Mouse (Mus musculus): ENCODE data around the gene Rpl28.

Gene Rpl28

DNA sequence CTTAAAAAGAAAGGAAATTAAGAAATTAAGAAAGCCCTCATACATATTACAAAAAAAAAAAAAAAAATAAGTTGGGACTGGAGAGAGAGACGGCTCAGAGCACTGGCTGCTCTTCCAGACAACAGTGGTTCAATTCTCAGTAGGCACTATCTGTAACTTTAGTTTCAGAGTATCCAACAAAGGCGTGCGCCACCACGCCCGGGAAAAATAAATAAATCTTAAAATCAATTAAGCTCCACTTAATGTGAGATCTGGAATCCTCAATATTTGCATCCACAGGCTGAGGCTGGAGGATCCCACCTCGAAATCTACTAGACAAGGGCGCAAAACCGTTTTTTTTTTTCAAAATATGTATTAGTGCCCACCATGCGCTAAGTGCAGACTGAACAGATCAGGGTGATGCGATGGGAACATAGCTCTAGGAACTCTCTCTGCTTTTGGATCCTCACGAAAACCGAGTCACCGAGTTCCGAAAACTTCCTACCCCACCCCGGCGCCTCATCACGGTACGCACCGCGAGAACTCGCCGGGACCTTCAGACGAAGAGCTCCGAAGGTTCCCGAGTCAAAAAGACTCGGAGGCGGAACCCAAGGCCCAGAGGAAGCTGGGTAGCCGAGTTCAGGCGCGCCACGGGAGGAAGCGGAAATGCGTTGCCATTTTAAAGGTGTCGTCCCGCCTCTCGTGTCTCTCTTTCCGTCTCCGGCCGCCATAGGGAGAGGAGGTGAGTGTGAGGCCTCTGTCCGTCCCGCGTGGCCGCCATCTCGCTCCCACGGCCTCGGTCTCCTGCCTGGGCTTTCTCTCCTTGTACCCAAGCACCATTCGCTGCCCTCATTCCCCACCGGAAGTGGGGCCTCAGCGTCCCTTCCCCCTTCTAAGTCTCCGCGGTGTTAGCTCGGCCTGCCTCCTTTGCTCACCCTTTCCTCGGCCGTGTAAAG lies at the start of gene Rpl28:
Gene Rpl28 (plus strand): TSS at position 597 of the 935 bp plus-strand sequence.
- DNase-seq (ENCODE audit: low read depth, low spot score), result peak; percentile 97

- no peak for DNase-seq (ENCODE audit: low read depth, low spot score)
Observed at GRCm38 (mm10) chr7:4743354-4743753, 49.3 kb upstream of the Rpl28 start.

DNA sequence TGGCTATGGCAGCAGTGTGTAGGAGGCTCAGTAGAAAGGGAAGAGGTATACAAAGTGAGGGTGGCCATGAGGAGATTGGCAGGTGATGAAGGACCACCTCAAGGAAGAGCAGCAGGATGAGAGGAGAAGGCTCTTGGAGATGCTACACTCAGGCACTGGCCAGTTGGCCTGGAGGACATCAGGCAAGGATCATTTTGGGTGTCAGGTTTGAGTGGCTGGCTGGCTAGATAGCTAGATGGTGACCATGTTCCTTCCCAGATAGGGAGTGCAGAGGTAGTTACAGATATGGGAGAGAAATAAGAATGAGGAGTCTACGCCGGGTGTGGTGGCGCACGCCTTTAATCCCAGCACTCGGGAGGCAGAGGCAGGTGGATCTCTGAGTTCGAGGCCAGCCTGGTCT lies 47.8 kb upstream of the Rpl28 start:
- DNase-seq (ENCODE audit: low read depth, low spot score), result no peak

- DNase-seq (ENCODE audit: low read depth, low spot score), result no peak
Observed at GRCm38 (mm10) chr7:4746326-4746980, 46.2 kb upstream of the Rpl28 start.

GRCm38 (mm10) chr7:4747156-4747899 lies 45.3 kb upstream of the Rpl28 start:
- no peak for DNase-seq (ENCODE audit: low read depth, low spot score)

DNA sequence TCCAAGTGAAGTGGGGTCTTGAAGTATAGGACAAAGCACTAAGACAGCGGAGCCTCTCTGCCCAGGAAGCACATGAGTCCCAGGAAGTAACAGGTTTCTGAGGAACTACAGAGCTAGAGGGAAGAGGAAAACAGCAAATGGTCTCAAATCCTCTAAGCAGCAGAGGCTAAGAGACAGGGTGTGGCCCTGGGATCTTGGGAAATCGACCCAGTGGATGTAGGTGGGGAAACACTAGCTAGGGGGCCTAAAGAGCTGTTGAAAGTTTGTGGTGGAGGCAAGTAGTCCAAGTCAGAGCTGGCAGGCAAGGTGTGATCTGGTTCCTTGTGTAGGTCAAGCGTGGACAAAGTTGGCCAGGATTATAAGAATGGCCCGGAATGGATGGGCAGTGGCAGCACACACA lies 44.4 kb upstream of the Rpl28 start:
- DNase-seq (ENCODE audit: low read depth, low spot score), result no peak

DNA sequence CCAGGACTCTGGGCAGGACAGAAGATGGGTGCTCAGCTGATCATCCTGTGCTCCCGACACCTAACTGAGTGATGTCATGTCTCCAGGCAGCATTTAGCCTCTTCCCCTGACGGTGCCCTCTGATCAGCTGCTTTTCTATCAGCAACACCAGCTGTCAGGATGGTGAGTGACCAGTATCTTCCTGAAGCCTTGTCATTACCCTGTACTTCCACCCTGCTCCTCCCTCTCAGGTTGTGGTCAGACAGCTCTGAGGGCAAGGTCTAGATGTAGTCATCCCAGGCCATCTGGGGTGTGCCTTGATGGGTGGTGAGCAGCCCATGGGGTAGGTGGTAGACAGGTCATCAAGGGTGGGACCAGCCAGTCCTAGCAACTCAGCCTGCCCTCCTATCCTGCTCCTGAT lies 43.5 kb upstream of the Rpl28 start:
- DNase-seq (ENCODE audit: low read depth, low spot score), result no peak

GRCm38 (mm10) chr7:4751971-4752820 lies 40.5 kb upstream of the Rpl28 start:
- DNase-seq (ENCODE audit: low read depth, low spot score), result no peak

DNA sequence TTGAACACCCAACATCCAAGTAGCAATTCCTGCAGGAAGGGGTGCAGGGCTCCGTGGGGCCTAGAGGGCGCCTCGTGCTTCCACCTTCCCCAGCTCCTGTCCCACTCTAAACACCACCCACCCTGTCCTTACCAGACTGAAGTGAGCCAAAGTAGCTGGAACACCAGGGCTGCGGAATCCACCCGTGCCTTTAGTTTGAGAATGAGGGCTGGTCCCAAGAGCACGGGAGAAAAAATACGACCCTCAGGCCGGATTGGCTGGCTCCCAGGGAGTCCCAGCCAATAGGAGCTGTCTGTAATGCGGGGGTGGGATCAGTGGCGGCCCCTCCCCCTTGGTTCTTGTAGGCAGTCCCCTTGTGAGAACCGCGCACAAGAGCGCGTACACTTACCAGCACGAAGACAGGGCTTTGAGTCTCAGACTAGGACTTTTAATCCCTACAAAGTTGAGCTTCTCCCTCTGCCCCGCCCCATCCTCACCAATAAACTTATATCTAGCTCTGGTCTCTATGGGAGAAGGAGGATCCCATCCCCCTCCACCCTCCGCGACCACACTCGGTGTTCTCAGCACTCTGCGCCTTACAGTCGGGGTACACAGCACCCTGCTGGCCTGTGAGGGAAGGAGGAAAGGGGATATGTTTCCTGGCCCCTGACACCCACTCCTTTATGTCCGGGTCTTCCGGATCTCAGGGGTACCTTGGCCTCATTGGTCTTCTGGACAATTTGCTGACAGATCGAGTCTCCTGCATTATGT lies 39.7 kb upstream of the Rpl28 start, which contains the start of gene Cox6b2:
Gene Cox6b2 (minus strand): TSS at position 274 of the 750 bp plus-strand sequence.
- no peak for DNase-seq (ENCODE audit: low read depth, low spot score)

GRCm38 (mm10) chr7:4759670-4760069 lies 33.0 kb upstream of the Rpl28 start:
- no peak for DNase-seq (ENCODE audit: low read depth, low spot score)

GRCm38 (mm10) chr7:4764946-4765710 lies 27.5 kb upstream of the Rpl28 start:
- DNase-seq (ENCODE audit: low read depth, low spot score), result no peak

DNA sequence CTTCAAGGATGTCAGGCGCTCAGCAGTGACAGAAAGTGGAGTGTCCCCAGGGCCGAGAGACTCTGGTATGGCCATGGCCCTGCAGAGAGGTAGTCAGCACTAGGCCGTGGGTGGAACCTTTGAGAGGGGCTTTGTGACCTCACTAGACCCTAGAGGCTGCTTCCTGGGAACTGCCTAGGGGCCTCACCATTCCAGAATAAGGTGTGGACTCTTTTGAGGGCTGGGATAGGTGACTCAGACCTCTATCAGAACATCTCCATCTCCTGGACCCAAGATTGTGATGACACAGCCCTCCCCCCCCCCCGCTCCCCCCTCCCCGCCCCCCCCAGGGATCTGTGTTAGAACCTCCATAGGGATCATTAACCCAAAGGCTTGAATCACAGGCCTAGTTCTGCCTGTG lies 21.5 kb upstream of the Rpl28 start, which contains the start of gene Fam71e2:
Gene Fam71e2 (minus strand): TSS at position 101 of the 400 bp plus-strand sequence.
- no peak for DNase-seq (ENCODE audit: low read depth, low spot score)

DNA sequence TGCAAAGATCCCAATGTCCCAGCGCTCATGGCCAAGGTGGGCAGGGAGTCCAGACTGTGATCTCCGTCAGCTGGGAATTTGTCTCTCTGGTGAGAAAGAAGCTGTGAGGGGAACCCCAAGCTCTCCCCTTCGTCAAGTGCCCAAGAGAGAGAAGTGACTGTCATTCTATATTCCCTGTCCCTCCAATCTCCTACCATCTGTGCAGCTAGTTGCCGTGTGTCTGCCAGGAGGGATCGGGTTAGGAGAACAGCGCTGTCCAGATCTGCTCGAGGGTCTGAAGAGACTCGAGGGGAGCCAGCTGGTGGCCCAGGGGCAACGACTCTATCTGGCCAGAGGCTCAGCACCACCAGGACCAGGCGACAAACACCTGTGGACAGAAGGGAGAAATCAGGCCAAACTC lies 16.5 kb upstream of the Rpl28 start:
- DNase-seq (ENCODE audit: low read depth, low spot score), result no peak

DNA sequence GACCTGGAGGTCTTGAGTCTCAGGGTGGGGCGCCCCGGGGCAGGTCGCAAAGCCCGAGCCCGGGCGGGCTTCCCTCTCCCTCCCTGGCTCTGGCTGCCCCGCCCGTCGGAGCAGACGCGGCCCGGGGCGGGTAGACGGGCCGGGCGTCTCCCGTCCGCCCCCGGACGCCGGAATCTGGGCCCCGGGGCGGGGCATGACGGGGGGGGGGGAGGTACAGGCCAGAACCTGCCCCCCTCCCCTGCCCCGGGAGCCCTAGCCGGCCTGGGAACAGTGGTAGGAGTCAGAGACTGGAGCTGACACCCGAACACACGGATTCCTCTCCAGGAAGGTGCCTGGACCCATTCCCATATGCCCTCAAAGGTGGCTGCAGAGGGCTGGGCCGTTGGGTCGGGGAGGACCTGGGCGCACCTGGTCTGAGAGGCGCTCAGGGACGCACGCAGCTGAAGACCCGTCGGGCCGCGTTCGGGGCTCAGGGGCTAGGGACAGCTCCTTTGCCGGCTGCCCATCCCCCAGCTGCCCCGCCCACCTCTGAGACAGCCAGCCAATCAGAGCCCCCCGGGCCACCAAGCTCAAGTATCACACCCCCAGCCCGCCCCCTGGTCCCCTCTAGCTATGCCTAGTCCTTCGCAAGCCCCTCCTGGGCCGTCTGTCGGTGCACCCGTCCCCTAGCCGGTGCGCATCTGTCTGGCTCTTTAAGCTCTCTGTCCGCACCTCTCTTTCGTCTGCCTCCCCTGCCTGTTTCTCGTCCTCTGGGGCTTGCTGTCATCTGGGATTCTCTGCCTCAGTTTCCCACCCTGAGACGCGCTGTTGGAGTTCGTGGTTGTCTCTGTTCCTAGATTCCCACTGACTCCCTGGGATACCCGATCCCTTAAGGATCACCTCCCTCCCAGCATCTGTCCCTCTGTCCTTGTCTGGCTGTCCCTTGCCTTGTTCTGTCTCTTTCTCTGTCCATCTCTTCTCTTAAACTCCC lies 15.5 kb upstream of the Rpl28 start:
- no peak for DNase-seq (ENCODE audit: low read depth, low spot score)

DNA sequence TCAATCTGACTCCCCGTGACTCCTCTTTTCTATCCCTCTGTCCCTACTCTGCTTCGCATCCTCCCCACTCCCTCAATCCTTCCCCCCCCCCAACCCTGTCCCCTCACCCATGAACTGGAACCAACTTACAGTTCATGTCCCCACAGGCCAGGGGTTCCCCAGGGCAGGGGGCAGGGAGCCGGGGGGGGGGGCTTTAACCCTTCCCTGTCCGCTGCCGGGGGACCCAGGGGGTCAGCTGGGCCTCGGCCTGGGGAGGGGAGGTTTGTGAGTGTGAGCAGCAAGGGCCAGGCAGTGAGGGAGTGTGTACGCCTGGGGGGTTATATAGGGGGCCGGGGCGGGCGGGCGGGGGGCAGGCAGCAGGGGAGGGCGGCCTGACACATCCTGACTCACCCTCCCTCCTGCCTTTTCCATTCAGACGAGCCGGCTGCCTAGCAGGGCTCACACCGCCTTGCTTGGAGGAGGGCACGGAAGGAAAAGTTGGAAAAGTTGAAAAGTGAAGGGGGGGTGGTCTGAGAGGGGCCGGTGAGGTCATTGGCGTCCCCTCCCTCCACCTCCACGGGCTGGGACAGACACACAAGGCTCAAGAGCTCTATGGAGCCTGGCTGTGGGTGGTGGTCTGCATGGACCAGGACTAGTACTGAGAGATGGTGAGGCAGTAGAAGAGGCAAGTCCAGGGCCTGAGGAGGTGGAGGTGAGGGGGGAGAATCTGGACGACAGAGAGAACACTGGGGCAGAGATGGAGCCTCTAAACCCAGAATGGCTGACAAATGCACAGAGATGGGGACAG lies 14.6 kb upstream of the Rpl28 start:
- no peak for DNase-seq (ENCODE audit: low read depth, low spot score)

GRCm38 (mm10) chr7:4779921-4780320 lies 12.8 kb upstream of the Rpl28 start:
- DNase-seq (ENCODE audit: low read depth, low spot score), result no peak

GRCm38 (mm10) chr7:4782130-4782529 lies 10.5 kb upstream of the Rpl28 start:
- DNase-seq (ENCODE audit: low read depth, low spot score), result no peak

DNA sequence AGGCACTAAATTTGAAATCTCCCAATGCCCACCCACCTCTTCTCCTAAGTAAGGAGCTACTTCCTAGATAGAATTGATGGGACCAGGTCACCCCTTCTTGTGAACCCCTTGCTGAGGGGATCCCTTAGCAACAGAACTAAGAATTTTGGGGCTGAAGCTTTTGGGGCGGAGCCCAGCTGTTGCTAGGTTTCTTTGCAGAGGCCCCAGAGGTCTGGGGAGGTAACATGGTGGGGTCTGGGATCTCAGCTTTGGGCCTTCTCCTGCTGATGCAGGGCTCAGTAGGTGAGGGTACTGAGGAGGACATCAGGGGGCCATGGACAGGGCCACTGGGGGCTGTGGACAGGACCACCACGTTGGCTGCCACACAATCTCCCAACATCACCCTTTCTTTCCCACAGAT lies 9.9 kb upstream of the Rpl28 start, which contains the start of the genes Il11 and Tmem190:
Gene Il11 (minus strand): TSS at position 101 of the 400 bp plus-strand sequence.
Gene Tmem190 (plus strand): TSS at position 179 of the 400 bp plus-strand sequence.
- no peak for DNase-seq (ENCODE audit: low read depth, low spot score)
